Mouse (Mus musculus): Measurements from ENCODE around the gene Psen2. TPM values are rescaled to one million over a fixed set of nuclear protein-coding genes. Genes with fewer than 3 reads are reported as not detected.
A peak's percentile ranks its signal among the peaks of the same experiment; 100 is the strongest.

Psen2 gene
- polyA plus RNA-seq, 1 experiment from 2014 or later = 10.4 TPM

DNA sequence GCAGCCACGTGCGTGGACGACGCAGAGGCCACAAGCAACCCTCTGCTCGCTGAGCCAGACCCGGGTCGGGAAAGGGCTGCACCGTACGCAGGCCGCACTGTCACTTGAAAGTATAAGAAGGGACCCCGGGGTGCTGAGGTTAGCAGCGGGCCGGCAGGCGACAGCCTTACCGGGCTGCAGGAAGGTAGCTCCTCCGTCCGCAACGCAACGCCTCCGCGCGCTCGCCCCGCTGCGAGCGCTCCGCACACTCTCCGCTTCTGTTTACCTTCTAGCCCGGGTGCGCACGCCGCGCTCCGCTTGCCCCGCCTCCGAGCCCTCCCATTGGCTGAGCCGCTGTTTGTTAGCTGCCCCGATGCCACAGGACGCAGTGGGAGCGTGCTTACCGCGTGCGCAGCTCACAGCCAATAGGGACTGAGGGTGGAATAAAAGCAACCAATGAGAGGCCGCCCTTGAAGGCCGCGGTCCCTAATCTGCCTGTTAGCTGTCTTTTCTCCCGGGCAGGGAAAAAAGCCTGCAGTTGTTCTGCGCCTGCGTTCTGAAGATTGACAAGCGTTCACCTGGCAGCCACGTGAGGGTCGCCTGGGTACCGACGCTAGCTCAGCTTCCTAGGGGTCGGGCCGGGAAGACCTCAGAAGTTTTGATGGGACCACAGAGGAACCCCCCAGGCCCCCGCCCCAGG lies 67.4 kb downstream of the Psen2 start:
- Histone ChIP-seq H3K36me3 (no peaks in the 10 kb centered on the region), H3K27ac (no peak overlapping the region), H3K27me3 (no peaks in the 10 kb centered on the region), H3K9ac (peak overlapping the region; percentile 40), H3K4me1 (peaks cover 6% of the 10 kb centered on the region), H3K4me3 (peak overlapping the region; percentile 67), H3K4me2 (replicated peaks) (peak overlapping the region; percentile 96), H3K9me3 (no peaks in the 10 kb centered on the region)
- 1% methylated on average over 57 of the region's 57 CpGs for WGBS
- peak; percentile 100 for ATAC-seq (ENCODE audit: insufficient number of reproducible peaks, insufficient read depth, low FRiP score, low TSS enrichment)

- H3K4me2 ChIP-seq (replicated peaks) = peak overlapping the region; percentile 96
- H3K4me1 ChIP-seq = peaks cover 6% of the 10 kb centered on the region
- H3K27me3 ChIP-seq = no peaks in the 10 kb centered on the region
- no peak for ATAC-seq (ENCODE audit: insufficient number of reproducible peaks, insufficient read depth, low FRiP score, low TSS enrichment)
- H3K9ac ChIP-seq = peak overlapping the region; percentile 40; the same call in 1 of the 2 replicates
- H3K36me3 ChIP-seq = no peaks in the 10 kb centered on the region
- WGBS = 26% methylated on average over 9 of the region's 9 CpGs
- peak overlapping the region; percentile 67 for H3K4me3 ChIP-seq
- no peaks in the 10 kb centered on the region for H3K9me3 ChIP-seq
- H3K27ac ChIP-seq = no peak overlapping the region
These were observed 68.3 kb downstream of the Psen2 start for GRCm38 (mm10) chr1:180194781-180195471.

GRCm38 (mm10) chr1:180194048-180194447 lies 69.2 kb downstream of the Psen2 start:
- Histone ChIP-seq H3K4me3 (no peak overlapping the region), H3K9me3 (no peaks in the 10 kb centered on the region), H3K4me2 (replicated peaks) (no peak overlapping the region), H3K27ac (no peak overlapping the region), H3K27me3 (no peaks in the 10 kb centered on the region), H3K9ac (no peak overlapping the region), H3K4me1 (peaks cover 6% of the 10 kb centered on the region), H3K36me3 (no peaks in the 10 kb centered on the region)
- no peak for ATAC-seq (ENCODE audit: insufficient number of reproducible peaks, insufficient read depth, low FRiP score, low TSS enrichment)
- 81% methylated on average over 9 of the region's 9 CpGs for WGBS

DNA sequence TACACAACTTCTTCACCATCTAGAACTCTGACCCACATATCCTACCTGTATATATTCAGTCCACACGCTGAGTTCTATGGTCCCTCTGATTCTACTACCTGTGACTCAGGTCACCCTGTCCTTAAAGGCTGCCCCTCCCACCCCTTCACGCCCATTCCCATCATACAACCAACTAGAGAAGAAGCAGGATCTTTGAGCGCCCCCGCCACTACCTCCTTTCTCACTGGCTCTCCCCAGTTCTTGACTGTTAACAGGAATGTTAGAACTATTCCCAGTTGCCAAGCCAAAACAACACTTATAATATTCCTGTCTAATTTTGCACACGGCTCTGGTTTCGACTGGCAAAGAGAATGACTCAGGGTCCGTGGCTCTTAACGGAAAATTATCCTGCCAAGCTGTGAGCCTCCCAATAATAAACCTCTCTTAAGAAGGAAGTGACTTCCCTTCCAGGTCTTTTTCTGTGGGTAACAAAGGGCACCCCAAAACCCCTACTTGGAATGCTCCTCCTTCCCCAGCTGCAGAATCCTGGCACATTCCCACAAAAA lies 69.8 kb downstream of the Psen2 start:
- Histone ChIP-seq H3K27ac (no peak overlapping the region), H3K4me1 (peaks cover 6% of the 10 kb centered on the region), H3K9ac (no peak overlapping the region), H3K36me3 (no peaks in the 10 kb centered on the region), H3K27me3 (no peaks in the 10 kb centered on the region), H3K4me2 (replicated peaks) (no peak overlapping the region), H3K9me3 (no peaks in the 10 kb centered on the region), H3K4me3 (no peak overlapping the region)
- ATAC-seq (ENCODE audit: insufficient number of reproducible peaks, insufficient read depth, low FRiP score, low TSS enrichment) = no peak
- 81% methylated on average over 8 of the region's 8 CpGs for WGBS

DNA sequence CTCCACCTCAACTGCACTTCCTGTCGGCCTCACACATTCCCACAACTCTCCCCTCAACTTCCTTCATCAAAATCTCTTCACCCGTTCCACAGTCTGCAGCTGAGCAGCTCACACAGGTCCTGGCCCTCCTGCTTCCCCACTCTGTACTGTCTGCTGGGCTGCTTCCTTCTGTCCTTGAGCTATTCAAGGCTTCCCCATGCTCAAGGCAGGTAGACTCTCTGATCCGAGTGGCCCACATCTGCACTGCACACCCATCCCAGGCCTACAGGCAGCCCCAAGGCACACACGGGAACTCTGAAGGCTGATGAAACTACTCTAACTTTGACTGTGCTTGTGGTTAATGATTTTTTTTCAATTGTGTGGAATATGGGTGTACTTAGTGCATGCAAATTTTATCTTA lies 70.4 kb downstream of the Psen2 start:
- Histone ChIP-seq H3K27ac (no peak overlapping the region), H3K9me3 (no peaks in the 10 kb centered on the region), H3K36me3 (no peaks in the 10 kb centered on the region), H3K27me3 (no peaks in the 10 kb centered on the region), H3K4me1 (peaks cover 6% of the 10 kb centered on the region), H3K9ac (no peak overlapping the region), H3K4me3 (no peak overlapping the region), H3K4me2 (replicated peaks) (no peak overlapping the region)
- 53% methylated on average over 4 of the region's 4 CpGs for WGBS
- no peak for ATAC-seq (ENCODE audit: insufficient number of reproducible peaks, insufficient read depth, low FRiP score, low TSS enrichment)

GRCm38 (mm10) chr1:180191651-180192220 lies 71.5 kb downstream of the Psen2 start:
- no peaks in the 10 kb centered on the region for H3K9me3 ChIP-seq
- no peaks in the 10 kb centered on the region for H3K36me3 ChIP-seq
- peaks cover 6% of the 10 kb centered on the region for H3K4me1 ChIP-seq
- no peak overlapping the region for H3K27ac ChIP-seq
- 66% methylated on average over 7 of the region's 7 CpGs for WGBS
- no peak for ATAC-seq (ENCODE audit: insufficient number of reproducible peaks, insufficient read depth, low FRiP score, low TSS enrichment)
- H3K4me2 ChIP-seq (replicated peaks) = no peak overlapping the region
- H3K27me3 ChIP-seq = no peaks in the 10 kb centered on the region
- no peak overlapping the region for H3K9ac ChIP-seq
- no peak overlapping the region for H3K4me3 ChIP-seq

- Histone ChIP-seq H3K27ac (no peak overlapping the region), H3K9me3 (no peaks in the 10 kb centered on the region), H3K36me3 (no peaks in the 10 kb centered on the region), H3K4me3 (no peak overlapping the region), H3K9ac (no peak overlapping the region), H3K27me3 (no peaks in the 10 kb centered on the region), H3K4me2 (replicated peaks) (no peak overlapping the region), H3K4me1 (peaks cover 6% of the 10 kb centered on the region)
- no peak for ATAC-seq (ENCODE audit: insufficient number of reproducible peaks, insufficient read depth, low FRiP score, low TSS enrichment)
- 79% methylated on average over 8 of the region's 8 CpGs for WGBS
These were observed 72.1 kb downstream of the Psen2 start for GRCm38 (mm10) chr1:180191112-180191511.

- 69% methylated on average over 4 of the region's 4 CpGs for WGBS
- Histone ChIP-seq H3K9ac (no peak overlapping the region), H3K27me3 (no peaks in the 10 kb centered on the region), H3K36me3 (no peaks in the 10 kb centered on the region), H3K27ac (no peak overlapping the region), H3K9me3 (no peaks in the 10 kb centered on the region), H3K4me2 (replicated peaks) (no peak overlapping the region), H3K4me1 (no peaks in the 10 kb centered on the region), H3K4me3 (no peak overlapping the region)
- ATAC-seq (ENCODE audit: insufficient number of reproducible peaks, insufficient read depth, low FRiP score, low TSS enrichment) = no peak
These were observed 74.3 kb downstream of the Psen2 start for GRCm38 (mm10) chr1:180188951-180189350.

GRCm38 (mm10) chr1:180186371-180186770 lies 76.9 kb downstream of the Psen2 start:
- Histone ChIP-seq H3K27me3 (no peaks in the 10 kb centered on the region), H3K27ac (no peak overlapping the region), H3K9ac (no peak overlapping the region), H3K9me3 (no peaks in the 10 kb centered on the region), H3K36me3 (no peaks in the 10 kb centered on the region), H3K4me3 (no peak overlapping the region), H3K4me1 (no peaks in the 10 kb centered on the region), H3K4me2 (replicated peaks) (no peak overlapping the region)
- ATAC-seq (ENCODE audit: insufficient number of reproducible peaks, insufficient read depth, low FRiP score, low TSS enrichment) = no peak
- 74% methylated on average over 3 of the region's 3 CpGs for WGBS

DNA sequence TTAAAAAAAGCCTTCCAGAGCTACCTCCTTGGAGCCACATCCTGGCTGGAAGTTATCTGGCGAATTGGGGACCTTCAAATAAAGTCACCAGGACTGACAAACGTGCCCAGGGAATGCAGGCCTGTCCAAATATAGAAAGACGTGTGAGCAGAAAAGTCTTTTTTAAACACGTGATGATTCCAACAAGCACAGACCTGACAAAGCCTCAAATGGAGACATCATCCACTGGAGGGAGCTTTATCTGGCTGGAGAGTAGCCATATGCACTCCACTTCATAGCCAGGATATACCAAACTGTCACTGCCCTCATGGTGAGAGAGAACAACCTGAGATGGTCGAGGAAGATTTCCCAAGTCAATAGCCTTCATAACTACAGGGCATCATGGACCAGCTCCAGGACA lies 77.4 kb downstream of the Psen2 start:
- no peak overlapping the region for H3K4me2 ChIP-seq (replicated peaks)
- H3K27me3 ChIP-seq = no peaks in the 10 kb centered on the region
- H3K9ac ChIP-seq = no peak overlapping the region
- no peak overlapping the region for H3K4me3 ChIP-seq
- H3K36me3 ChIP-seq = no peaks in the 10 kb centered on the region
- no peaks in the 10 kb centered on the region for H3K4me1 ChIP-seq
- H3K27ac ChIP-seq = no peak overlapping the region
- ATAC-seq (ENCODE audit: insufficient number of reproducible peaks, insufficient read depth, low FRiP score, low TSS enrichment) = no peak
- H3K9me3 ChIP-seq = no peaks in the 10 kb centered on the region
- 71% methylated on average over 5 of the region's 5 CpGs for WGBS

- 71% methylated on average over 7 of the region's 7 CpGs for WGBS
These were observed 78.5 kb downstream of the Psen2 start for GRCm38 (mm10) chr1:180184768-180185167.

More at GRCm38 (mm10) chr1:180184768-180185167, 78.5 kb downstream of the Psen2 start:
- Histone ChIP-seq H3K9me3 (no peaks in the 10 kb centered on the region), H3K27ac (no peak overlapping the region), H3K4me1 (no peaks in the 10 kb centered on the region), H3K36me3 (no peaks in the 10 kb centered on the region), H3K4me3 (no peak overlapping the region), H3K9ac (no peak overlapping the region), H3K27me3 (no peaks in the 10 kb centered on the region), H3K4me2 (replicated peaks) (no peak overlapping the region)
- no peak for ATAC-seq (ENCODE audit: insufficient number of reproducible peaks, insufficient read depth, low FRiP score, low TSS enrichment)
